Mouse (Mus musculus) CH12.LX (cell line): ENCODE measurements around the gene Zfhx3.

Experiments used
- CHD2 ChIP-seq: IDR thresholded peaks from 2 replicates; pipeline ENCODE4 v1.6.1; 2011; ENCODE audit warnings: low read length, improper control_type of control experiment
- CTCF ChIP-seq, 2 experiments: IDR thresholded peaks in 1 of 2; conservative IDR thresholded peaks in 1 of 2; 2 replicates each; pipeline ENCODE4 v1.5.1; 2011 to 2012; ENCODE audit warnings: low read depth in 2 of 2, low read length in 2 of 2, improper control_type of control experiment in 1 of 2, inconsistent platforms in 1 of 2, mild to moderate bottlenecking in 1 of 2, moderate library complexity in 1 of 2
- EP300 ChIP-seq: IDR thresholded peaks from 2 replicates; pipeline ENCODE4 v1.6.1; 2011; ENCODE audit warnings: low read length, improper control_type of control experiment
- HCFC1 ChIP-seq: IDR thresholded peaks from 2 replicates; pipeline ENCODE4 v1.6.1; 2012; ENCODE audit warnings: low read depth, mild to moderate bottlenecking, inconsistent platforms, low read length, improper control_type of control experiment
- MYC ChIP-seq: IDR thresholded peaks from 2 replicates; pipeline ENCODE4 v1.6.1; 2011; ENCODE audit warnings: low read depth, mild to moderate bottlenecking, improper control_type of control experiment, low read length
- POLR2A ChIP-seq: IDR thresholded peaks from 2 replicates; pipeline ENCODE4 v1.6.1; 2011; ENCODE audit warnings: low read depth, mild to moderate bottlenecking, improper control_type of control experiment, low read length
- POLR2AphosphoS2 ChIP-seq: IDR thresholded peaks from 2 replicates; pipeline ENCODE4 v1.6.1; 2011; ENCODE audit warnings: low read depth, low read length, improper control_type of control experiment
- SMC3 ChIP-seq: IDR thresholded peaks from 2 replicates; pipeline ENCODE4 v1.6.1; 2011; ENCODE audit warnings: low read depth, low read length, improper control_type of control experiment
- USF2 ChIP-seq: conservative IDR thresholded peaks from 2 replicates; pipeline ENCODE4 v1.6.1; 2011; ENCODE audit warnings: low read depth, low read length, improper control_type of control experiment
- ZC3H11A ChIP-seq: IDR thresholded peaks from 2 replicates; pipeline ENCODE4 v1.6.1; 2012; ENCODE audit warnings: low read depth, mild to moderate bottlenecking, inconsistent platforms, low read length, improper control_type of control experiment
- ZKSCAN1 ChIP-seq: IDR thresholded peaks from 2 replicates; pipeline ENCODE4 v1.6.1; 2012; ENCODE audit warnings: low read depth, inconsistent platforms, low read length, improper control_type of control experiment, borderline replicate concordance

DNA sequence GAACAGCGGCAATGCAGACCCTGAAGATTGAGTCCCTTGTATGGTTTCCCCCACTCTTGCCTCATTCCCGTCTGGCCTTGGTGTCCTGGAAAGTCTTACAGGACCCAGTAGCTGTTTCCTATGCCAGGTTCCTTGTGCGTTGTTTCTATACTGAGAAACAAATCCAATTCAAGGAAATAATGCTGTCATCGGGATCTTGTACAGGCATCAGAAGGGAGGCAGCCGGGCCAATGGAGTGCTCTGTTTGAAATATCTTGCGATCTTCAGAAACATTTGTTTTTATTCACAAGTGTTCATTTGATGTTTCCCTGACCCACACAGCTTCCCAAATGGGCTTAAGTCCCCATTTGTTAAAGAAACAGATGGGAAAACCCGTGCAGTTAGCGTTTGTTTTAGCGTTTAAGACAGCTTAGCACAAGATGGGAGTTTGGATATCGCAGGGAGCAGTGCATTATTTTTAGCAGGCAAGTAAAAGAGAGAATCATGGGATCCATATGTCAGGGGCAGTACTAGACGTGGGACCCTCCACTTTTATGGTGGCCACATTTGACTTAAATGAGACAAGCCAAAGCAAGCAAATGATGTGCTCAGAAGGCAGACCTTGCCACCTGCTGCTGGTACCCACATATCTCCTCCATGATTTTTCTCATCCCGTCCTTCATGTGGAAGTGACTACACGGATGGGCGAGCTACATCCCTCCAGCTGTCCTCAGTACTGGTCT lies 367.2 kb downstream of the Zfhx3 start:
- TF ChIP-seq CHD2 (no peak), USF2 (no peak), POLR2A (no peak), CTCF (conservative IDR thresholded peaks at IDR 0.05 in 1 of 2, IDR thresholded peaks at IDR 0.05 in 1 of 2; ENCODE audit: low read depth in 2 of 2, low read length in 2 of 2) (no peak), MYC (no peak), ZKSCAN1 (no peak), ZC3H11A (no peak), POLR2AphosphoS2 (no peak), HCFC1 (no peak), SMC3 (no peak), EP300 (no peak)
